Mouse (Mus musculus) forebrain, embryonic 14.5 days (tissue): ENCODE data around the gene Tinf2. TPM values are rescaled to one million over a fixed set of nuclear protein-coding genes. Genes with fewer than 3 reads are reported as not detected.

Experiments used
- ATAC-seq: fragments of 200-750 bp; cut with Nextera tagmentation; 2 replicates; pipeline ENCODE4 v1.8.0; 2017; ENCODE audit warnings: mild to moderate bottlenecking, moderate library complexity
- DNase-seq: peaks from one replicate; pipeline ENCODE4 v3.0.0-alpha.2; 2015; ENCODE audit warnings: low spot score
- H3K27ac ChIP-seq: fragments of 300-500 bp; sonication (generic); 2 replicates; pipeline ENCODE4 v1.5.1; 2014; ENCODE audit warnings: low read depth, mild to moderate bottlenecking, control low read depth, low read length, moderate library complexity
- H3K27me3 ChIP-seq: fragments of 300-500 bp; sonication (generic); replicated peaks from 2 replicates; pipeline ENCODE4 v1.6.1; 2014; ENCODE audit warnings: low read length, control low read depth, mixed read lengths; ENCODE audit not compliant: control insufficient read depth, insufficient read depth
- H3K36me3 ChIP-seq: fragments of 300-500 bp; sonication (generic); 2 replicates; pipeline ENCODE4 v1.6.1; 2014; ENCODE audit warnings: low read length, control low read depth; ENCODE audit not compliant: control insufficient read depth, insufficient read depth
- H3K4me1 ChIP-seq: fragments of 300-500 bp; sonication (generic); 2 replicates; pipeline ENCODE4 v1.6.1; 2014; ENCODE audit warnings: antibody characterized with exemption, low read length, control low read depth; ENCODE audit not compliant: control insufficient read depth, insufficient read depth
- H3K4me2 ChIP-seq: fragments of 300-500 bp; sonication (generic); 2 replicates; pipeline ENCODE4 v1.6.1; 2014; ENCODE audit warnings: mild to moderate bottlenecking, control low read depth, low read length
- H3K4me3 ChIP-seq: fragments of 300-500 bp; sonication (generic); 2 replicates; pipeline ENCODE4 v1.5.1; 2014; ENCODE audit warnings: low read depth, low read length, control low read depth
- H3K9ac ChIP-seq: fragments of 300-500 bp; sonication (generic); 2 replicates; pipeline ENCODE4 v1.6.1; 2014; ENCODE audit warnings: mild to moderate bottlenecking, low read length, control low read depth, moderate library complexity
- H3K9me3 ChIP-seq: fragments of 300-500 bp; sonication (generic); replicated peaks from 2 replicates; pipeline ENCODE4 v1.6.1; 2016; ENCODE audit warnings: low read length, control low read depth, mixed read lengths; ENCODE audit not compliant: control insufficient read depth
- WGBS: fragments of 180-500 bp; shearing (Covaris S2); extraction: QIAGEN DNeasy Blood & Tissue Kit; methylation state at CpG from one replicate; pipeline ENCODE4 v1.1.7; 2014; 5-methylcytosine and 5-hydroxymethylcytosine counted together
- polyA plus RNA-seq: library from polyadenylated mRNA; unstranded; fragments of >200 nt; fragmentation: Nextera tagmentation; extraction: Ambion mirVana; gene quantifications from 2 replicates; pipeline ENCODE4 v1.2.1, GENCODE M21; 2014

Tinf2 gene
- polyA plus RNA-seq, 1 experiment from 2014 or later, result 37.5 TPM

GRCm38 (mm10) chr14:55682118-55682493 lies 486 bp upstream of the Tinf2 start:
- H3K9me3 ChIP-seq, result no peaks in the 10 kb centered on the region
- H3K4me1 ChIP-seq, result peaks cover 3% of the 10 kb centered on the region; the same call in 1 of the 2 replicates
- no peaks in the 10 kb centered on the region for H3K27me3 ChIP-seq
- ATAC-seq (no peak; the same call in 1 of the 2 replicates), DNase-seq (no peak)
- H3K4me3 ChIP-seq, result peak overlapping the region; percentile 70
- 16% methylated on average over 3 of the region's 3 CpGs for WGBS
- H3K9ac ChIP-seq, result peak overlapping the region; percentile 77; the same call in 1 of the 2 replicates
- H3K27ac ChIP-seq, result no peak overlapping the region
- peak overlapping the region; percentile 89 for H3K4me2 ChIP-seq
- H3K36me3 ChIP-seq, result peaks cover 33% of the 10 kb centered on the region

GRCm38 (mm10) chr14:55677615-55678014 lies 4.0 kb downstream of the Tinf2 start:
- 81% methylated on average over 4 of the region's 4 CpGs for WGBS
- peaks cover 49% of the 10 kb centered on the region for H3K36me3 ChIP-seq
- no peak overlapping the region for H3K27ac ChIP-seq
- ATAC-seq (no peak), DNase-seq (no peak)
- H3K4me1 ChIP-seq, result peaks cover 7% of the 10 kb centered on the region
- H3K4me2 ChIP-seq, result no peak overlapping the region
- no peaks in the 10 kb centered on the region for H3K9me3 ChIP-seq
- H3K9ac ChIP-seq, result no peak overlapping the region
- H3K27me3 ChIP-seq, result no peaks in the 10 kb centered on the region
- no peak overlapping the region for H3K4me3 ChIP-seq

GRCm38 (mm10) chr14:55672741-55673060 lies 8.9 kb downstream of the Tinf2 start:
- ATAC-seq, result no peak
- Histone ChIP-seq H3K9ac (peak overlapping the region; percentile 81), H3K36me3 (peaks cover 34% of the 10 kb centered on the region), H3K4me2 (peak overlapping the region; percentile 96), H3K9me3 (no peaks in the 10 kb centered on the region), H3K4me3 (peak overlapping the region; percentile 86), H3K4me1 (peaks cover 16% of the 10 kb centered on the region), H3K27me3 (no peaks in the 10 kb centered on the region), H3K27ac (no peak overlapping the region)
- WGBS, result 87% methylated on average over 7 of the region's 7 CpGs
- no peak for DNase-seq

GRCm38 (mm10) chr14:55671833-55672740 lies 9.5 kb downstream of the Tinf2 start, which contains the start of the genes Gmpr2 and Nedd8:
Gene Gmpr2, plus strand, starts transcription at chr14:55671941.
Gene Nedd8, minus strand, starts transcription at chr14:55672124.
- Histone ChIP-seq H3K9ac (peak within 1 kb of the TSS; percentile 81), H3K9me3 (no peaks in the 10 kb centered on the region), H3K27ac (peak within 1 kb of the TSS; percentile 70; the same call in 1 of the 2 replicates), H3K4me1 (peaks cover 16% of the 10 kb centered on the region), H3K4me3 (peak within 1 kb of the TSS; percentile 86), H3K36me3 (peaks cover 27% of the 10 kb centered on the region), H3K4me2 (peak within 1 kb of the TSS; percentile 96), H3K27me3 (no peaks in the 10 kb centered on the region)
- WGBS, result 1% methylated on average over 38 of the region's 38 CpGs
- ATAC-seq, result peak; percentile 99
- DNase-seq, result peak; percentile 98

GRCm38 (mm10) chr14:55671486-55671832 lies 10.2 kb downstream of the Tinf2 start:
- H3K27ac ChIP-seq, result peak overlapping the region; percentile 70; the same call in 1 of the 2 replicates
- peaks cover 25% of the 10 kb centered on the region for H3K36me3 ChIP-seq
- WGBS, result under 1% methylated on average over 12 of the region's 12 CpGs
- H3K4me3 ChIP-seq, result peak overlapping the region; percentile 86
- no peaks in the 10 kb centered on the region for H3K27me3 ChIP-seq
- H3K4me2 ChIP-seq, result peak overlapping the region; percentile 96
- ATAC-seq, result peak; percentile 63
- H3K4me1 ChIP-seq, result peaks cover 16% of the 10 kb centered on the region
- peak overlapping the region; percentile 81 for H3K9ac ChIP-seq
- no peak for DNase-seq
- H3K9me3 ChIP-seq, result no peaks in the 10 kb centered on the region

GRCm38 (mm10) chr14:55660636-55661035 lies 21.0 kb downstream of the Tinf2 start:
- no peak for DNase-seq
- no peak overlapping the region; the same call in 1 of the 2 replicates for H3K27ac ChIP-seq
- no peaks in the 10 kb centered on the region for H3K9me3 ChIP-seq
- H3K4me1 ChIP-seq, result no peaks in the 10 kb centered on the region
- no peak overlapping the region for H3K9ac ChIP-seq
- H3K4me2 ChIP-seq, result peak overlapping the region; percentile 65
- ATAC-seq, result peak; percentile 45
- peak overlapping the region; percentile 54; the same call in 1 of the 2 replicates for H3K4me3 ChIP-seq
- no peaks in the 10 kb centered on the region for H3K27me3 ChIP-seq
- H3K36me3 ChIP-seq, result peaks cover 26% of the 10 kb centered on the region
- 20% methylated on average over 2 of the region's 2 CpGs for WGBS

GRCm38 (mm10) chr14:55659960-55660573 lies 21.6 kb downstream of the Tinf2 start, which contains the start of gene Mdp1:
Gene Mdp1, minus strand, starts transcription at chr14:55660508.
- Histone ChIP-seq H3K27me3 (no peaks in the 10 kb centered on the region), H3K4me2 (peak within 1 kb of the TSS; percentile 65), H3K36me3 (peaks cover 26% of the 10 kb centered on the region), H3K4me3 (peak within 1 kb of the TSS; percentile 54), H3K27ac (peak within 1 kb of the TSS; percentile 45), H3K4me1 (no peaks in the 10 kb centered on the region), H3K9ac (peak within 1 kb of the TSS; percentile 78), H3K9me3 (no peaks in the 10 kb centered on the region)
- peak; percentile 94 for DNase-seq
- ATAC-seq, result peak; percentile 96
- under 1% methylated on average over 39 of the region's 39 CpGs for whole genome bisulfite sequencing

- no peak for ATAC-seq
- DNase-seq, result no peak
- H3K27me3 ChIP-seq, result no peaks in the 10 kb centered on the region
Measured at GRCm38 (mm10) chr14:55658011-55658410, 23.6 kb downstream of the Tinf2 start.

More at GRCm38 (mm10) chr14:55658011-55658410, 23.6 kb downstream of the Tinf2 start:
- 92% methylated on average over 5 of the region's 5 CpGs for WGBS
- Histone ChIP-seq H3K9me3 (no peaks in the 10 kb centered on the region), H3K27ac (no peak overlapping the region), H3K36me3 (peaks cover 18% of the 10 kb centered on the region), H3K4me2 (no peak overlapping the region), H3K4me3 (no peak overlapping the region), H3K9ac (no peak overlapping the region), H3K4me1 (no peaks in the 10 kb centered on the region)
